Mouse (Mus musculus) embryonic facial prominence, embryonic 14.5 days (tissue): Measurements from ENCODE around the gene Ppp1r9b. TPM values are rescaled to one million over a fixed set of nuclear protein-coding genes. Genes with fewer than 3 reads are reported as not detected.

Source experiments
- ATAC-seq: fragments of 200-750 bp; cut with Nextera tagmentation; 2 replicates; pipeline ENCODE4 v1.8.0; 2017; ENCODE audit warnings: low read depth, moderate number of reproducible peaks, moderate TSS enrichment
- DNase-seq: peaks from one replicate; pipeline ENCODE4 v3.0.0-alpha.2; 2015; ENCODE audit warnings: low spot score
- H3K27ac ChIP-seq: fragments of 300-500 bp; sonication (generic); replicated peaks from 2 replicates; pipeline ENCODE4 v1.5.1; 2014; ENCODE audit warnings: low read depth, mild to moderate bottlenecking, low read length, moderate library complexity
- H3K27me3 ChIP-seq: fragments of 300-500 bp; sonication (generic); replicated peaks from 2 replicates; pipeline ENCODE4 v1.6.1; 2014; ENCODE audit warnings: low read length; ENCODE audit not compliant: control insufficient read depth, insufficient read depth
- H3K36me3 ChIP-seq: fragments of 300-500 bp; sonication (generic); 2 replicates; pipeline ENCODE4 v1.6.1; 2014; ENCODE audit warnings: low read length, mixed read lengths; ENCODE audit not compliant: control insufficient read depth, insufficient read depth
- H3K4me1 ChIP-seq: fragments of 300-500 bp; sonication (generic); 2 replicates; pipeline ENCODE4 v1.6.1; 2014; ENCODE audit warnings: antibody characterized with exemption, low read length; ENCODE audit not compliant: control insufficient read depth, insufficient read depth
- H3K4me2 ChIP-seq: fragments of 300-500 bp; sonication (generic); 2 replicates; pipeline ENCODE4 v1.6.1; 2014; ENCODE audit warnings: low read depth, mild to moderate bottlenecking, low read length, moderate library complexity, mixed read lengths
- H3K4me3 ChIP-seq: fragments of 300-500 bp; sonication (generic); 2 replicates; pipeline ENCODE4 v1.5.1; 2014; ENCODE audit warnings: low read depth, mild to moderate bottlenecking, low read length
- H3K9ac ChIP-seq: fragments of 300-500 bp; sonication (generic); 2 replicates; pipeline ENCODE4 v1.6.1; 2014; ENCODE audit warnings: low read depth, mild to moderate bottlenecking, low read length, moderate library complexity, mixed read lengths
- H3K9me3 ChIP-seq: fragments of 300-500 bp; sonication (generic); 2 replicates; pipeline ENCODE4 v1.6.1; 2016; ENCODE audit warnings: low read length; ENCODE audit not compliant: control insufficient read depth
- WGBS: fragments of 180-500 bp; shearing (Covaris S2); extraction: QIAGEN DNeasy Blood & Tissue Kit; methylation state at CpG from one replicate; pipeline ENCODE4 v1.1.7; 2014; 5-methylcytosine and 5-hydroxymethylcytosine counted together
- polyA plus RNA-seq: library from polyadenylated mRNA; unstranded; fragments of >200 nt; fragmentation: Nextera tagmentation; extraction: Ambion mirVana; gene quantifications from 2 replicates; pipeline ENCODE4 v1.2.1, GENCODE M21; 2014

Ppp1r9b gene
- polyA plus RNA-seq, 1 experiment from 2014 or later = 16.0 TPM

DNA sequence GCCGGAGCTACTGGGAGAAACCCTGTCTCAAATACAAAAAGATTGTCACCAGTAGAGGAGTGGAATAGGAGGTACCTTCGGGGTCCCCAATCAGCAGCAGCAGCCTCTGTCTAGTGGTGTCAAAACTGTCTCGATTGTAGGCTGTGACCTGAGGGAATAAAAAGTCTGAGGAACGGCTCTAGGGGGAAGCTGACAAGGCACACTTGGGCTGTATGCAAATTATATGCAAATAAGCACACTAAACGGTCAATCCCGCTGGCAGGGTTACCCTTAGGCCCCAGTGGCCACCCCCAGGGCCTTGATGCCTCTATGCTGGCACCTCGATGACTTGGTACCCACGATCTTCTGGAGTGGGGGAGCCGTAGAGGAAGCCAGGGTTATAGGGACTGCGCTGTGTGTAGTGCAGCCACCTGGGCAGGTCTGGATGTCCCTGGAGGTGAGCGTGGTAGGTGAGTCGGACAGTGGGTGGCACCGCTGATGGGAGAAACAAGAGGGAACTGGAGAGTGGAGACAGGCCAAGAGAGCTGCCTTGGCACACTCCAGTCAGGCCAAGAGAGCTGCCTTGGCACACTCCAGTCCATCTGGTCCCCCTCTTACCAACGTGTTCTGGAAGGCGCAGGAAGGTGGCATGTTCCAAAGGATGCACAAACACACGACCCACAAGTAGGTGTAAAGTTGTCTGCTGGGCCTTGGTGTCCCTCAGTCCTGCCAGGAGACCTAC lies 18.8 kb upstream of the Ppp1r9b start:
- ATAC-seq = no peak
- Histone ChIP-seq H3K27me3 (no peaks in the 10 kb centered on the region), H3K4me3 (no peak overlapping the region), H3K9ac (no peak overlapping the region), H3K27ac (no peak overlapping the region), H3K9me3 (no peaks in the 10 kb centered on the region), H3K4me2 (no peak overlapping the region), H3K36me3 (no peaks in the 10 kb centered on the region), H3K4me1 (no peaks in the 10 kb centered on the region)
- 61% methylated on average over 16 of the region's 16 CpGs for WGBS
- no peak for DNase-seq

GRCm38 (mm10) chr11:94972887-94973286 lies 17.9 kb upstream of the Ppp1r9b start:
- DNase-seq (no peak), ATAC-seq (no peak)
- H3K27me3 ChIP-seq = no peaks in the 10 kb centered on the region
- no peaks in the 10 kb centered on the region for H3K9me3 ChIP-seq
- 63% methylated on average over 5 of the region's 5 CpGs for WGBS
- no peak overlapping the region for H3K9ac ChIP-seq
- H3K4me3 ChIP-seq = no peak overlapping the region
- no peaks in the 10 kb centered on the region for H3K36me3 ChIP-seq
- H3K4me2 ChIP-seq = no peak overlapping the region; the same call in 1 of the 2 replicates
- H3K27ac ChIP-seq = no peak overlapping the region
- H3K4me1 ChIP-seq = no peaks in the 10 kb centered on the region

DNA sequence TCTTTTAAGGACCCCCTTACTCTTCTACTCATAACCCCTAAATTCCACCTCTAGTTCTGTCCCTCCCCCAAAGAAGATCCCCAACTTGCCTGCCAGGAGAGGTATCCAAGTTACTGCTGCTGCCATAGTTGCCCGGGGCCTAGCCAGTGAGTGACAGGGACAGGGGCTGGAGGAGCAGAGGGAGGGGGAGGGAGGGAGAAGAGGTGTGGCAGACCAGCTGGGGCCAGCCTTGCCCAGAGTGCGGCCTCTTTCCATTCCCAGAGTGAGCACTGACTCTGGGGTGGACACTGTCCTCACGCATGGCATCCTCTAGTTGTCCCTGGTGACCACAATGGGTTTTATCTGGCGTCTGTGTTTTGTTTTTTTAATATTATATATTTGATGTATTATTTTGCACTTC lies 17.5 kb upstream of the Ppp1r9b start:
- 43% methylated on average over 4 of the region's 4 CpGs for WGBS
- H3K9ac ChIP-seq = no peak overlapping the region
- peaks cover 4% of the 10 kb centered on the region; the same call in 1 of the 2 replicates for H3K4me1 ChIP-seq
- no peak overlapping the region for H3K4me2 ChIP-seq
- no peaks in the 10 kb centered on the region for H3K36me3 ChIP-seq
- H3K27ac ChIP-seq = no peak overlapping the region
- no peak overlapping the region for H3K4me3 ChIP-seq
- DNase-seq (no peak), ATAC-seq (peak; percentile 81)
- H3K9me3 ChIP-seq = no peaks in the 10 kb centered on the region
- H3K27me3 ChIP-seq = no peaks in the 10 kb centered on the region

- Histone ChIP-seq H3K36me3 (no peaks in the 10 kb centered on the region), H3K27ac (no peak overlapping the region), H3K9ac (no peak overlapping the region), H3K4me3 (no peak overlapping the region), H3K9me3 (no peaks in the 10 kb centered on the region), H3K4me1 (peaks cover 8% of the 10 kb centered on the region), H3K27me3 (no peaks in the 10 kb centered on the region), H3K4me2 (no peak overlapping the region)
- 65% methylated on average over 2 of the region's 2 CpGs for WGBS
- ATAC-seq (no peak), DNase-seq (no peak)
Measured at GRCm38 (mm10) chr11:94974951-94975350, 15.9 kb upstream of the Ppp1r9b start.

- Histone ChIP-seq H3K9ac (no peak within 1 kb of the TSS), H3K4me2 (no peak within 1 kb of the TSS), H3K36me3 (no peaks in the 10 kb centered on the region), H3K4me1 (peaks cover 8% of the 10 kb centered on the region), H3K27me3 (no peaks in the 10 kb centered on the region), H3K4me3 (no peak within 1 kb of the TSS), H3K27ac (no peak within 1 kb of the TSS), H3K9me3 (no peaks in the 10 kb centered on the region)
- no peak for DNase-seq
- WGBS = 68% methylated on average over 5 of the region's 5 CpGs
- ATAC-seq = no peak
Measured at GRCm38 (mm10) chr11:94976199-94976598, 14.6 kb upstream of the Ppp1r9b start, which contains the start of gene Sgca. TSS of gene Sgca (minus strand) at chr11:94976327.

GRCm38 (mm10) chr11:94978178-94978915 lies 12.5 kb upstream of the Ppp1r9b start:
- Histone ChIP-seq H3K9me3 (no peaks in the 10 kb centered on the region), H3K4me2 (peak overlapping the region; percentile 58), H3K36me3 (no peaks in the 10 kb centered on the region), H3K27ac (no peak overlapping the region), H3K4me3 (peak overlapping the region; percentile 30), H3K4me1 (peaks cover 8% of the 10 kb centered on the region), H3K27me3 (no peaks in the 10 kb centered on the region), H3K9ac (peak overlapping the region; percentile 55)
- ATAC-seq = no peak; the same call in 1 of the 2 replicates
- DNase-seq = no peak
- 42% methylated on average over 9 of the region's 9 CpGs for WGBS

GRCm38 (mm10) chr11:94978947-94979346 lies 11.9 kb upstream of the Ppp1r9b start:
- peak overlapping the region; percentile 30 for H3K4me3 ChIP-seq
- ATAC-seq (peak; percentile 94), DNase-seq (peak; percentile 96)
- no peaks in the 10 kb centered on the region for H3K9me3 ChIP-seq
- H3K4me2 ChIP-seq = peak overlapping the region; percentile 58
- H3K36me3 ChIP-seq = no peaks in the 10 kb centered on the region
- peak overlapping the region; percentile 55; the same call in 1 of the 2 replicates for H3K9ac ChIP-seq
- no peak overlapping the region for H3K27ac ChIP-seq
- H3K4me1 ChIP-seq = peaks cover 8% of the 10 kb centered on the region
- no peaks in the 10 kb centered on the region for H3K27me3 ChIP-seq
- under 1% methylated on average over 20 of the region's 20 CpGs for WGBS

DNA sequence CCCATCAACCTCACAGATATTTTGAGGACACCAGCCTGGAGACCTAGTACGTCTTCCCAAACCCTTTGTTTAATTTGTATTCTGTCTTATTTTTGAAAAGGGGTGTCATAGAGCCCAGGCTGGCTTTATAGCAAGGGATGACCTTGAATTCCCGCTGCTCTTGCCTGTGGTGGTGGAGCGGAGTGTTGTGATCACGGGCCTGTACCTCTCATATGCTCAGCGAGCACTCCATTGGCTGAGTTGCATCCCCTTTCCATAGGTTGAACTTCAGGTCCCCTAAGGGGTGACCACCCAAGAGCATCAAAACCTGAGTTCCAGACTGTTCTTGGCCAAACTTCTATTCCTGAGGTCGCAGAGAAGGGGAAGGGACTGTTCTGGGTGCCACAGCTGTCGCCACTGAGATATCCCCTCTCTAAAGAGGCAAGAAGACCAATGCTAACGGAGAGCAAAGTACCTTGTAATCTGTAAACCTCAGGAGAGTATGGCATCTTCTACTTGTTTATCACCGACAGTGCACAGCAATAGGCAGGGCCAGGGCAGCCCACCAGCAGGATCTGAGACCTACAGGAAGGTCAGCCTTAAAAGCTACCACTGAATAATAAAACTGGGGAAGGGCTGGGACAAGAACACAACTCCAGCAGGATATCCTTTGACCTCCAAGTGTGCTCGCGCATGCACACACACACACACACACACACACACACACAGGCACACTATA lies 11.2 kb upstream of the Ppp1r9b start:
- Histone ChIP-seq H3K9me3 (no peaks in the 10 kb centered on the region), H3K4me3 (peak overlapping the region; percentile 30), H3K27me3 (no peaks in the 10 kb centered on the region), H3K27ac (no peak overlapping the region), H3K9ac (peak overlapping the region; percentile 28), H3K4me1 (peaks cover 8% of the 10 kb centered on the region), H3K4me2 (peak overlapping the region; percentile 58), H3K36me3 (no peaks in the 10 kb centered on the region)
- no peak for DNase-seq
- whole genome bisulfite sequencing = 73% methylated on average over 11 of the region's 11 CpGs
- ATAC-seq = no peak
